Mouse (Mus musculus) natural killer cell, adult 2 months (primary cell): Measurements from ENCODE around the gene Olfr299.

Source experiments
- DNase-seq, 2 experiments: peaks; one replicate each; pipeline ENCODE4 v3.0.0; 2022; ENCODE audit warnings: low spot score in 2 of 2

Gene Olfr299

GRCm38 (mm10) chr7:86459621-86460020, at the start of gene Olfr299:
Gene Olfr299, plus strand, starts transcription at chr7:86459921.
- no peak for DNase-seq

- no peak for DNase-seq
Observed at GRCm38 (mm10) chr7:86492384-86492783, 32.7 kb downstream of the Olfr299 start, which contains the start of gene Olfr298. Gene Olfr298, minus strand, starts transcription at chr7:86492484.
